Mouse (Mus musculus) midbrain, postnatal 0 days (tissue): ENCODE results near the gene Nat14. TPM values are rescaled to one million over a fixed set of nuclear protein-coding genes. Genes with fewer than 3 reads are reported as not detected.

Experiments used
- ATAC-seq: fragments of 200-750 bp; cut with Nextera tagmentation; 2 replicates; pipeline ENCODE4 v1.8.0; 2017; ENCODE audit warnings: moderate number of reproducible peaks, mild to moderate bottlenecking, moderate TSS enrichment, moderate library complexity; ENCODE audit not compliant: low FRiP score
- DNase-seq: peaks from one replicate; pipeline ENCODE4 v3.0.0-alpha.2; 2015; ENCODE audit warnings: low spot score
- H3K27ac ChIP-seq: fragments of 300-500 bp; sonication (generic); 2 replicates; pipeline ENCODE4 v1.5.1; 2014; ENCODE audit warnings: low read depth, mild to moderate bottlenecking, low read length, mixed read lengths
- H3K27me3 ChIP-seq: fragments of 300-500 bp; sonication (generic); 2 replicates; pipeline ENCODE4 v1.6.1; 2014; ENCODE audit warnings: low read length, control low read depth, mixed read lengths; ENCODE audit not compliant: insufficient read depth
- H3K36me3 ChIP-seq: fragments of 300-500 bp; sonication (generic); 2 replicates; pipeline ENCODE4 v1.6.1; 2014; ENCODE audit warnings: low read length, control low read depth, mixed read lengths; ENCODE audit not compliant: insufficient read depth
- H3K4me1 ChIP-seq: fragments of 300-500 bp; sonication (generic); 2 replicates; pipeline ENCODE4 v1.6.1; 2014; ENCODE audit warnings: mild to moderate bottlenecking, control low read depth, antibody characterized with exemption, low read length, mixed read lengths; ENCODE audit not compliant: insufficient read depth
- H3K4me2 ChIP-seq: fragments of 300-500 bp; sonication (generic); 2 replicates; pipeline ENCODE4 v1.6.1; 2014; ENCODE audit warnings: low read depth, mild to moderate bottlenecking, low read length, mixed read lengths; ENCODE audit not compliant: poor library complexity, severe bottlenecking
- H3K4me3 ChIP-seq: fragments of 300-500 bp; sonication (generic); 2 replicates; pipeline ENCODE4 v1.5.1; 2014; ENCODE audit warnings: low read depth, mild to moderate bottlenecking, low read length, moderate library complexity
- H3K9ac ChIP-seq: fragments of 300-500 bp; sonication (generic); replicated peaks from 2 replicates; pipeline ENCODE4 v1.6.1; 2014; ENCODE audit warnings: mild to moderate bottlenecking, low read length, moderate library complexity, mixed read lengths; ENCODE audit not compliant: poor library complexity, severe bottlenecking
- H3K9me3 ChIP-seq: fragments of 300-500 bp; sonication (generic); 2 replicates; pipeline ENCODE4 v1.6.1; 2016; ENCODE audit warnings: low read length, control low read depth
- CTCF ChIP-seq: IDR thresholded peaks from 2 replicates; pipeline ENCODE4 v1.5.1; 2016; ENCODE audit warnings: antibody characterized with exemption, mild to moderate bottlenecking
- WGBS: fragments of 180-500 bp; shearing (Covaris S2); extraction: QIAGEN DNeasy Blood & Tissue Kit; methylation state at CpG from one replicate; pipeline ENCODE4 v1.1.7; 2014; 5-methylcytosine and 5-hydroxymethylcytosine counted together
- polyA plus RNA-seq: library from polyadenylated mRNA; unstranded; fragments of >200 nt; fragmentation: Nextera tagmentation; extraction: Ambion mirVana; gene quantifications from 2 replicates; pipeline ENCODE4 v1.2.1, GENCODE M21; 2015
- total RNA-seq: library from RNA; depleted of rRNA; stranded (reverse); fragments of >200 nt; gene quantifications from 2 replicates; pipeline ENCODE4 v1.2.3, GENCODE M21; 2014

Gene Nat14
- total and polyA plus RNA-seq, 2 experiments from 2014 or later: 35.9 to 49.7 TPM

DNA sequence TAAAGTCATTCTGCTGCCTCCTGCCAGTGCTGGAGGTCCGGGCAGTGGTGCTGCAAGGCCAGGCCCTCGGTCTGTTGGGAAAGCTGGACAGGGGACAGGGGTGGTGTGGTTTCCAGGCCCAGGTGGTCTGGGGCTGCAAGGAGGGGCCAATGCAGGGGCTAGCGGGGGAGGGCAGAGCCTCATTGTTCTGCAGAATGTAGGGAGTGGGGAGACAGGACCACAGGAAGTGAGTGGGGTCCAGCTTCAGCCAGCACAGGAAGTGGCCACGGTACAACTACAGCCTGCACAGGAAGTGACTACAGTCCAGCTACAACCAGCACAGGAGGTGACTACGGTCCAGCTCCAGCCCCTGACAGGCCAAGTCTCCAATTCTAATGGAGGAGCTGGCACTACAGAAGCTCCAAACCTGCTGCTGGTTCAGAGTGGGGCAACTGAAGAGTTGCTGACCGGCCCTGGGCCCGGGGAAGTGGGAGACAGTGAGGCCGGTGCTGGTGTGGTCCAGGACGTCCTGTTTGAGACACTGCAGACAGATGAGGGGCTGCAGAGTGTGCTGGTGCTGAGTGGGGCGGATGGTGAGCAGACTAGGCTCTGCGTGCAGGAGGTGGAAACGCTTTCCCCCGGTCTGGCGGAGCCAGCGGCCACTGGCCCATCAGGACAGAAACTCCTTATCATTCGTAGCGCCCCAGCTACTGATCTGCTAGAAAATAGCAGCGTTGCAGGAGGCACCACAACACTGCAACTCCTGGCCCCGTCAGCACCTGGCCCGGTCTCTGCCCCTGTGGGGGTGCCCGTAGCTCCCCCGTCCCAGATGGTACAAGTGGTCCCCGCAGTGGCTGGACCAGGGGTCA, 628 bp upstream of the Nat14 start:
- TF ChIP-seq CTCF: no peak
- DNase-seq (no peak), ATAC-seq (no peak)
- Histone ChIP-seq H3K9me3 (no peaks in the 10 kb centered on the region), H3K9ac (peak overlapping the region; percentile 61), H3K27ac (peak overlapping the region; percentile 99), H3K27me3 (no peaks in the 10 kb centered on the region), H3K4me1 (peaks cover 43% of the 10 kb centered on the region), H3K36me3 (peaks cover 23% of the 10 kb centered on the region), H3K4me2 (peak overlapping the region; percentile 88), H3K4me3 (no peak overlapping the region)
- 56% methylated on average over 23 of the region's 23 CpGs for WGBS

GRCm38 (mm10) chr7:4922508-4922907, 680 bp downstream of the Nat14 start:
- ATAC-seq (peak; percentile 88), DNase-seq (peak; percentile 94)
- Histone ChIP-seq H3K9ac (peak overlapping the region; percentile 61), H3K27ac (peak overlapping the region; percentile 99), H3K4me3 (peak overlapping the region; percentile 40), H3K36me3 (peaks cover 23% of the 10 kb centered on the region), H3K4me1 (peaks cover 35% of the 10 kb centered on the region), H3K4me2 (peak overlapping the region; percentile 88), H3K9me3 (no peaks in the 10 kb centered on the region), H3K27me3 (no peaks in the 10 kb centered on the region)
- under 1% methylated on average over 14 of the region's 14 CpGs for WGBS
- no peak for TF ChIP-seq CTCF

- TF ChIP-seq CTCF: peak; percentile 72
- ATAC-seq (peak; percentile 62), DNase-seq (peak; percentile 93)
Measured at GRCm38 (mm10) chr7:4922931-4923565, 1.2 kb downstream of the Nat14 start.

DNA sequence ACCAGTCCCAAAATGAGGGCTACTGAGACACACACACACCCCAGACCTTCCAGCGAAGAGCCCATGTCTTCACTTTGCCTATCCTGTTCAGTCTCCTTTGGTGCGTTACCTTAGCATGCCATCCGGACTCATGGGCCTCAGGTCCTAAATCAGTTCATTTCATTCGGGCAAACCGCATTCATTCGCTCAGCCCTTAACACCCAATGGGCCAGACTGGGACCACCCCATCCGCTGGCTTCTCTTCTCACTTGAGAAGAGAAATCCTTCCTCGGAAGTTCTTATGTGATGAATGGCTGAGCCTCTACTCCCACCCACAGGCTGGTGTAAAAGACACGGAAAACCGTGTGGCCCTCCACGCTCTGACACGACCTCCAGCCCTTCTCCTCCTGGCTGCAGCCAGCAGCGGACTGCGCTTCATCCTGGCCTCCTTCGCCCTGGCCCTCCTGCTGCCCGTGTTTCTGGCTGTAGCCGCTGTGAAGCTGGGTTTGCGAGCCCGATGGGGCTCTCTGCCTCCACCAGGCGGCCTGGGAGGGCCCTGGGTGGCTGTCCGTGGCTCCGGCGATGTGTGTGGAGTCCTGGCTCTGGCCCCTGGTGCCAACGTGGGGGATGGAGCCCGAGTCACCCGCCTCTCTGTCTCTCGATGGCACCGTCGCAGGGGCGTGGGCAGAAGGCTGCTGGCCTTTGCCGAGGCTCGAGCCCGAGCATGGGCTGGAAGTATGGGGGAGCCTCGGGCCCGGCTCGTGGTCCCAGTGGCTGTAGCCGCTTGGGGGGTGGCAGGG, 1.9 kb downstream of the Nat14 start:
- Histone ChIP-seq H3K4me3 (peak overlapping the region; percentile 40), H3K27ac (peak overlapping the region; percentile 99), H3K9ac (peak overlapping the region; percentile 53), H3K27me3 (no peaks in the 10 kb centered on the region), H3K4me1 (peaks cover 35% of the 10 kb centered on the region), H3K9me3 (no peaks in the 10 kb centered on the region), H3K36me3 (peaks cover 19% of the 10 kb centered on the region), H3K4me2 (peak overlapping the region; percentile 88)
- DNase-seq (peak; percentile 68), ATAC-seq (peak; percentile 1; the same call in 1 of the 2 replicates)
- TF ChIP-seq CTCF: peak; percentile 67
- 3% methylated on average over 37 of the region's 37 CpGs for WGBS

More at GRCm38 (mm10) chr7:4922931-4923565, 1.2 kb downstream of the Nat14 start:
- Histone ChIP-seq H3K36me3 (peaks cover 23% of the 10 kb centered on the region), H3K27me3 (no peaks in the 10 kb centered on the region), H3K4me3 (peak overlapping the region; percentile 40), H3K9ac (peak overlapping the region; percentile 61), H3K9me3 (no peaks in the 10 kb centered on the region), H3K4me2 (peak overlapping the region; percentile 88), H3K27ac (peak overlapping the region; percentile 99), H3K4me1 (peaks cover 35% of the 10 kb centered on the region)
- WGBS: under 1% methylated on average over 14 of the region's 14 CpGs

DNA sequence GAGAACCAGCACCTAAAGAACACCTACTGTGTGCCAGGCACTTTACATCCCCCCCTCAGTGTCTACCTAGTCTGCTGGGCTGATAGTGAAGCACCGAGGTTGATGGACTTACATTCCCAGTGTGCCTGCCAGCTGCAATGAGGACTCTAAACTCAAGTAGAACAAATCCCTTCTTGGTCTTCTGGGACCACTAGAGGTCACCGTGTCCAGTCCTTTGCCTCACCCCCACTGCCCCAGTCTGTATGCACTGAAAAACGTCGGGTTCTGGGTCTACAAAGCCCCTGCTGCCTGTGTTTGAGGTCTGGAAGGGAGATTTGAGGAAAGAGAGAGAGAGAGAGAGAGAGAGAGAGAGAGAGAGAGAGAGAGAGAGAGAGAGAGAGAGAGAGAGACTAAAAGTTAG, 2.7 kb downstream of the Nat14 start:
- WGBS: 5% methylated on average over 4 of the region's 4 CpGs
- ATAC-seq (no peak), DNase-seq (peak; percentile 26)
- Histone ChIP-seq H3K27me3 (no peaks in the 10 kb centered on the region), H3K9ac (peak overlapping the region; percentile 53), H3K9me3 (no peaks in the 10 kb centered on the region), H3K4me1 (peaks cover 35% of the 10 kb centered on the region), H3K4me2 (peak overlapping the region; percentile 88), H3K4me3 (peak overlapping the region; percentile 40), H3K27ac (peak overlapping the region; percentile 99), H3K36me3 (peaks cover 12% of the 10 kb centered on the region)
- TF ChIP-seq CTCF: peak; percentile 11; the same call in 1 of the 2 replicates
